Mouse (Mus musculus) gastrocnemius, adult 2 months (tissue): Measurements from ENCODE around the gene Spock1. TPM values are rescaled to one million over a fixed set of nuclear protein-coding genes. Genes with fewer than 3 reads are reported as not detected.

Experiments
- DNase-seq: peaks from one replicate; pipeline ENCODE4 v3.0.0; 2022
- H3K27ac ChIP-seq: fragments of 200-600 bp; 2 replicates; pipeline ENCODE4 v1.8.1; 2022; ENCODE audit warnings: mild to moderate bottlenecking
- H3K4me3 ChIP-seq: fragments of 200-600 bp; 2 replicates; pipeline ENCODE4 v1.8.1; 2022; ENCODE audit warnings: mild to moderate bottlenecking, moderate library complexity
- CTCF ChIP-seq: fragments of 200-600 bp; IDR thresholded peaks from 2 replicates; pipeline ENCODE4 v1.8.1; 2022; ENCODE audit warnings: antibody characterized with exemption, mild to moderate bottlenecking, moderate library complexity
- intact Hi-C: fragments of 180-260 bp; cut with DNase I; formaldehyde crosslinking; loops from one replicate; pipeline ENCODE4 v1.15.1; 2025
- total RNA-seq, 2 experiments: library from RNA; stranded (reverse); gene quantifications; 2 replicates each; pipeline ENCODE4 v1.2.3; 2021

Spock1 gene
- total RNA-seq, 2 experiments from 2014 or later: 0.13 to 0.78 TPM

GRCm38 (mm10) chr13:57782107-57782561 is 126.0 kb downstream of the Spock1 start:
- TF ChIP-seq CTCF: no peak
- Histone ChIP-seq H3K27ac (no peak overlapping the region), H3K4me3 (no peak overlapping the region)
- no peak for DNase-seq
- intact Hi-C loops: no loop called here

- TF ChIP-seq CTCF: 0 out of 2 replicates have a peak, but pooled peaks have one; percentile 6
- no peak for DNase-seq
Measured at GRCm38 (mm10) chr13:57779146-57779545, 129.0 kb downstream of the Spock1 start.

DNA sequence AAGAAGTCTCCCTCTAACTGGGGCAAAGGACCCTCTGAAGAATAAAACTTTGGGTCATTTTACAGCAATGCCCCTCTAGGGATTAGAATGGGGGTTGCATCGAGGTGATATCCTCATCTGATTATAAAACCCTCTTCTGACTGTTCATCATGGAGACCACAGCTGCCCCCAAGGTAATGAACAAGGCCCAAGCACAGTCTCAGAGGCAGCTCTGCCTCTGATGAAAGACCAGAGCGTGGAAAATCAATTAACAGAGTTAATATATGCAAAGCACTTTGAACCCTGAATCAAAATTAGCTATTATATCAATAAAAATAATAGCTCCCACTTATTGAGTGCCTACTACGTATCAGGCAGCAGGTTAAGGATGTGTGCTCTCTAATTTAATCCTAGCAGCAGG is 129.6 kb downstream of the Spock1 start:
- no peak for DNase-seq
- H3K27ac ChIP-seq: no peak overlapping the region
- intact Hi-C loops: no loop called here
- H3K4me3 ChIP-seq: no peak overlapping the region
- no peak for TF ChIP-seq CTCF

More at GRCm38 (mm10) chr13:57779146-57779545, 129.0 kb downstream of the Spock1 start:
- intact Hi-C loops: no loop called here
- Histone ChIP-seq H3K27ac (no peak overlapping the region), H3K4me3 (no peak overlapping the region)

DNA sequence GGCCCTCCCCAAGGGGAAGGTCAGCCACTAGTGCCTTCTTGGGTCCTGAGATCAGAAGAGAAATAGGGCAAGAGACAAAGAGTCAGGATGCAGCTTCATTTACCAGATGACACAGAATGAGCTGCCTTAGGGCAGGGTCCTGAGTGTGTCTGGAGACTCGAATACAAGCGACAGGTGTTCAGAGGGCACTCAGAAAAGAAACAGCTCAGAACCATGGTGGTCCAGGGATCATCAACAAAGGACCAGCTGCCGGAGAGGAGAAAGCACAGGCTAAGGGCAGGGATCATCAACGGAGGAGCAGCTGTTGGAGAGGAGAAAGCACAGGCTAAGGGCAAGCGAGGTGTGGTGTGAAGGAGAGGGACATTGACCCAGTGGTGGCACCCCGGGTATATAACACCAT is 136.1 kb downstream of the Spock1 start:
- intact Hi-C loops: no loop called here
- no peak overlapping the region for H3K4me3 ChIP-seq
- DNase-seq: no peak
- TF ChIP-seq CTCF: no peak
- H3K27ac ChIP-seq: no peak overlapping the region

- Histone ChIP-seq H3K27ac (no peak overlapping the region), H3K4me3 (no peak overlapping the region)
- DNase-seq: no peak
- TF ChIP-seq CTCF: peak; percentile 46
- intact Hi-C loops: no loop called here
Measured at GRCm38 (mm10) chr13:57766721-57767120, 141.4 kb downstream of the Spock1 start.

DNA sequence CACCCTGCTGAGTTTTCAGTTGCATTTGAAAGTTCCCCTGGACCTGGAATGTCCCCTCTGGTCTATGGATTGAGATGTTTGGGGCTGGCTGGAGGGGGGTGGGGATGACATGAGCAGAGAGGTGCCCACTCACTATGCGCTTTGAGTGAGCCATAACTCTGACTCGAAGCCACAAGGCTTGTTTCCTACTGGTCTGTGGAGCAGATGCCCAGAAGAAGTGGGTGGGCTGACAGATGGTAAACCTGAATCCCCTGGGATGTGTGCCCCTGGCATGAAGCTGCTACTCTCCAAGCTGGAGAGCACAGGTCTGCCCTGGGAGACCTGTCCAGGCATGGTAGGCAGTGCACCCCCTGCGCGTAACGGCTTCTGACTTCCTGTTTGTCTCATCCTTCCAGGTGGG is 147.0 kb downstream of the Spock1 start:
- no peak for TF ChIP-seq CTCF
- Histone ChIP-seq H3K27ac (no peak overlapping the region), H3K4me3 (no peak overlapping the region)
- intact Hi-C loops: no loop called here
- no peak for DNase-seq

DNA sequence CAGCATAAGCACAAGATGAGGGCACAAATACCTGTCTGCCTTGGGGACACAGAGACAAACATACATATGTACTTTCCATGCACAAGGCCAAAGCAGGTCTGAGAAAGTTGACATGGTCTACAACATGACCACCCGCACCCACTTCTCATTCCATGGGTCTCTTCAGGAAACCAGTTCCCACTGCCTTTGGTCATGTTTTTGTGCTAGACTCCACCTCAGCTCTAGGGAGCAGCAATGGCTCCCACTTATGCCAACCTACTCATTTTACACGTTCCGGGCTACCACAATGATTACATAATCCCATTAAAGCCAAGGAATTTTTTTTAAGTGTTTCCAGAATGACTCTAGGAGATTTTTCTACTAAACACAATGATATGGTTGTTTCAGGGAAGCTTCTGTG is 147.5 kb downstream of the Spock1 start:
- TF ChIP-seq CTCF: no peak
- no peak for DNase-seq
- Histone ChIP-seq H3K4me3 (no peak overlapping the region), H3K27ac (no peak overlapping the region)
- intact Hi-C loops: no loop called here

DNA sequence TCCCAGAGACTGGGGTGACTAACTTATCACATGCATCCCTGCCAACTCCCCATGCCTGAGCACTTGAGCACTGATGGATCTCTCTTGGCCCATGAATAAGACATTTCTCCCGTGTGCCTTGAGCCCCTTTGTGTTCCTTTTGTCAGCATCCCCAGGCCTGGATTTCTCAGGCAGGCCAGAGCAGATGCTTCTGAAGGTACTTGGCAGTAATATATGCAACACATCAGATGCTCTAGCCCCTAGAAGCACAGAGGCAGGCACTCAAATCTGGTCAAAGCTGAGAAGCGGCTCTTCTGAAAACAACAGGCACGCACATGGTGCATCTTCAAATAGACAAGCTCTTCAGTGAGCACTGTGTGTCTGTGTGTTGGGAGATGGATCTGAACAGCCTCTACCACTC is 151.8 kb downstream of the Spock1 start:
- Histone ChIP-seq H3K4me3 (no peak overlapping the region), H3K27ac (no peak overlapping the region)
- no peak for TF ChIP-seq CTCF
- no peak for DNase-seq
- intact Hi-C loops: no loop called here

GRCm38 (mm10) chr13:57750831-57751230 is 157.3 kb downstream of the Spock1 start:
- TF ChIP-seq CTCF: no peak
- Histone ChIP-seq H3K4me3 (no peak overlapping the region), H3K27ac (no peak overlapping the region)
- no peak for DNase-seq
- intact Hi-C loops: no loop called here

DNA sequence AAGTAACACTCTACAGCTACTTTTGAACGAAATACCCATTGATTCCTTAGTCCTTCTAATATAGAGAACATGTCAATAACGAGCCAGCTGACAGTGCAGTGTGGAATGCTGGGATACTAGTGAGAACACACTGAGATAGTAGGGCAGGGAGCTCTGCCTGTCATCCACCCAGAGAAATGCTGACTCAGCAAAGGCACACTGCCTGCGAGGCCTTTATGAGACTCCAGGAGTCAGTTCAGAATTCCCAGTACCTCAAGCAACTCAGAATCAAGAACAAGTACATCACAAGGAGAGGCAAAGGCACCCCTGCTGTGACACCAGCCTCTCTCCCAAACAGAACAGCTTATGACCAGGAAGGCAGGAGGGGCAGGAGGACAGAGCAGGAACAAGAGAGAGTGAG is 163.5 kb downstream of the Spock1 start:
- no peak for TF ChIP-seq CTCF
- DNase-seq: no peak
- Histone ChIP-seq H3K4me3 (no peak overlapping the region), H3K27ac (no peak overlapping the region)
- intact Hi-C loops: no loop called here

DNA sequence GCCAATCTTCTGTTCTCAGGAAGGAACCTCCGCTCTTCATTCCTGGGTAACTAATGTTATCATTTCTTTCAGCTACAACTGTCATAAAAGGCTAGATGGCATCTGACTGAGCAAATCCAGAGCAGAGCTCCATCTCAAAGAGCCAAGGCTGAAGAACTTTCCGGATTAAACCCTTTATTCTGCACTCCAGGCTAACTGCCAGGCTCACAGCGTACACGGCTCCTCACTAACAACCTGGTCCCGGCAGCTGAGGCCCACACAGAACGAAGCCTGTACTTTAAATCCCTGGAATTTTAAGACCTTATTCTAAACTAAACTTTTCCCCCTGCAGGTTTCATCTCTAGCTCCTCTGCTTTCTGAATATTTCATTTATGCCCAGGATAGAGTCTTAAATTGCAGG is 166.9 kb downstream of the Spock1 start:
- Histone ChIP-seq H3K4me3 (no peak overlapping the region), H3K27ac (no peak overlapping the region)
- no peak for DNase-seq
- intact Hi-C loops: no loop called here
- TF ChIP-seq CTCF: no peak

GRCm38 (mm10) chr13:57740473-57740872 is 167.7 kb downstream of the Spock1 start:
- no peak overlapping the region for H3K4me3 ChIP-seq
- no peak for DNase-seq
- H3K27ac ChIP-seq: no peak overlapping the region
- no peak for TF ChIP-seq CTCF
- intact Hi-C loops: no loop called here

- intact Hi-C loops: no loop called here
- no peak for TF ChIP-seq CTCF
- no peak for DNase-seq
- no peak overlapping the region for H3K4me3 ChIP-seq
- H3K27ac ChIP-seq: no peak overlapping the region
Measured at GRCm38 (mm10) chr13:57736060-57736459, 172.1 kb downstream of the Spock1 start.

GRCm38 (mm10) chr13:57734549-57734948 is 173.6 kb downstream of the Spock1 start:
- no peak overlapping the region for H3K27ac ChIP-seq
- no peak overlapping the region for H3K4me3 ChIP-seq
- no peak for DNase-seq
- intact Hi-C loops: no loop called here
- TF ChIP-seq CTCF: no peak

DNA sequence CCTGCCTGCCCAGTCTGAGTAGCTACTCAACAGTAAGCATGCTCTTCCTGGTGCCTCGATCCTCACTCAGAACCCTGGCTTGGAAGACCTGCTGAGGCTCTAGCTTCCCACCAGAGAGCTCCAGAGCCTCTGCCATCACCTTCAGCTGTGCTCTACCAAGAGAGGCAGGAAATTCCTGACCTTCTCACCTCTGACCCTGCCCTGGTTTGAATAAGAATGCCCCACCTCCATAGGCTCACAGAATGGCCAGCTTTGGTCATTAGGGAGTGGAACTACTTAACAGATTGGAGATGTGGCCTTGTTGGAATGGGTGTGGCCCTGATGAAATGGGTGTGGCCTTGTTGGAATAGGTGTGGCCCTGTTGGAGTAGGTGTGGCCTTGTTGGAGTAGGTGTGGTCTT is 174.6 kb downstream of the Spock1 start:
- DNase-seq: no peak
- no peak for TF ChIP-seq CTCF
- Histone ChIP-seq H3K27ac (no peak overlapping the region), H3K4me3 (no peak overlapping the region)
- intact Hi-C loops: no loop called here
